In genomic region chr2:152933614-152934013, GRCm38 (mm10) we compare ENCODE assay signal across 9 mouse cellular contexts. TPM values are rescaled to one million over a fixed set of nuclear protein-coding genes. Genes with fewer than 3 reads are reported as not detected.
A peak's percentile ranks its signal among the peaks of the same experiment; 100 is the strongest.
DNase-seq lines count a peak whose midpoint lies in the region; ATAC-seq and TF ChIP-seq lines count a peak whose summit lies in the region.
"Had no signal": no experiment of that assay in that cellular context is flagged by ENCODE, and none has a peak within 500 bp of the region (broad histone marks: within the 10 kb centered on the region; RNA-seq: fewer than 3 reads in every experiment).

No protein-coding gene starts in this region.

- peak; percentile 84 for TF ChIP-seq CTCF in kidney, postnatal 0 days (IDR thresholded peaks at IDR 0.05; ENCODE audit: low read depth)

- H3K4me3 ChIP-seq in hindbrain, embryonic 14.5 days (replicated peaks; ENCODE audit: low read length): no peak overlapping the region
- no peak overlapping the region for H3K4me3 ChIP-seq in hindbrain, embryonic 16.5 days (ENCODE audit: low read length)
- no peak overlapping the region for H3K4me3 ChIP-seq in kidney, postnatal 0 days (replicated peaks; ENCODE audit: low read depth, low read length)
- H3K4me3 ChIP-seq: erythroblast, embryonic 14.5 days had no signal

- H3K4me1 ChIP-seq in hindbrain, embryonic 14.5 days (replicated peaks; ENCODE audit: control insufficient read depth, insufficient read depth, low read length): no peaks in the 10 kb centered on the region
- H3K4me1 ChIP-seq in hindbrain, embryonic 16.5 days (ENCODE audit: control insufficient read depth, insufficient read depth, low read depth, low read length): no peaks in the 10 kb centered on the region
- peaks cover 18% of the 10 kb centered on the region for H3K4me1 ChIP-seq in kidney, postnatal 0 days (replicated peaks; ENCODE audit: insufficient read depth, low read length)

- DNase-seq in hindbrain, embryonic 14.5 days (ENCODE audit: low spot score): peak; percentile 55
- DNase-seq in CD4-positive helper T cell, adult 2 months (ENCODE audit: low read depth, low spot score): peak; percentile 23
- peak; percentile 78 for DNase-seq in adrenal gland, postnatal 25 days
- peak; percentile 74 for DNase-seq in kidney, postnatal 0 days (ENCODE audit: low spot score)

- no peak for ATAC-seq in hindbrain, embryonic 14.5 days (ENCODE audit: low FRiP score)
- no peak for ATAC-seq in hindbrain, embryonic 16.5 days
- ATAC-seq in erythroblast, adult 5-6 weeks (replicated peaks; ENCODE audit: low FRiP score, poor library complexity, severe bottlenecking): 0 out of 2 replicates have a peak, but pooled peaks have one; percentile 20
- peak; percentile 42; the same call in 1 of the 2 replicates for ATAC-seq in kidney, postnatal 0 days (replicated peaks; ENCODE audit: low FRiP score, low read depth)
- peak; percentile 75 for ATAC-seq in megakaryocyte-erythroid progenitor cell, adult 5-6 weeks (replicated peaks; ENCODE audit: low FRiP score, low TSS enrichment, poor library complexity, severe bottlenecking)
- ATAC-seq in inflammation-experienced regulatory T-cells, adult 6 months: no peak

- no peaks in the 10 kb centered on the region for H3K9me3 ChIP-seq in hindbrain, embryonic 14.5 days (ENCODE audit: control insufficient read depth, low read length)
- H3K9me3 ChIP-seq in hindbrain, embryonic 16.5 days (ENCODE audit: control insufficient read depth, low read length): no peaks in the 10 kb centered on the region
- no peaks in the 10 kb centered on the region for H3K9me3 ChIP-seq in kidney, postnatal 0 days (replicated peaks; ENCODE audit: low read length)

- H3K27me3 ChIP-seq in hindbrain, embryonic 14.5 days (ENCODE audit: control insufficient read depth, insufficient read depth, low read length): no peaks in the 10 kb centered on the region
- 0 out of 2 replicates have a peak, but pooled peaks cover 2% of the 10 kb centered on the region for H3K27me3 ChIP-seq in hindbrain, embryonic 16.5 days (replicated peaks; ENCODE audit: control insufficient read depth, insufficient read depth, low read length)
- H3K27me3 ChIP-seq in kidney, postnatal 0 days (ENCODE audit: insufficient read depth, low read length): no peaks in the 10 kb centered on the region

- no peak overlapping the region for H3K9ac ChIP-seq in hindbrain, embryonic 14.5 days
- no peak overlapping the region for H3K9ac ChIP-seq in hindbrain, embryonic 16.5 days (ENCODE audit: low read depth, low read length)
- H3K9ac ChIP-seq in kidney, postnatal 0 days (ENCODE audit: low read depth, low read length): no peak overlapping the region

- H3K27ac ChIP-seq in hindbrain, embryonic 14.5 days: no peak overlapping the region
- H3K27ac ChIP-seq in hindbrain, embryonic 16.5 days (ENCODE audit: low read depth, low read length): no peak overlapping the region
- H3K27ac ChIP-seq in kidney, postnatal 0 days: peak overlapping the region; percentile 81; the same call in 1 of the 2 replicates

- WGBS in hindbrain, embryonic 14.5 days: 43% methylated on average over 5 of the region's 5 CpGs
- 41% methylated on average over 5 of the region's 5 CpGs for WGBS in hindbrain, embryonic 16.5 days
- WGBS in kidney, postnatal 0 days: 44% methylated on average over 5 of the region's 5 CpGs

- H3K36me3 ChIP-seq in hindbrain, embryonic 14.5 days (replicated peaks; ENCODE audit: control insufficient read depth, insufficient read depth): no peaks in the 10 kb centered on the region
- no peaks in the 10 kb centered on the region for H3K36me3 ChIP-seq in hindbrain, embryonic 16.5 days (ENCODE audit: control insufficient read depth, insufficient read depth, low read length)
- no peaks in the 10 kb centered on the region for H3K36me3 ChIP-seq in kidney, postnatal 0 days (ENCODE audit: insufficient read depth, low read length)

- H3K4me2 ChIP-seq in hindbrain, embryonic 14.5 days (replicated peaks): no peak overlapping the region
- H3K4me2 ChIP-seq in hindbrain, embryonic 16.5 days (ENCODE audit: low read length): no peak overlapping the region
- no peak overlapping the region for H3K4me2 ChIP-seq in kidney, postnatal 0 days (ENCODE audit: low read length)

RNA-seq across cellular contexts. Expression of gene Foxs1, which starts 0.6 kb away (rescaled TPM):
- 3.5 and 4.9 TPM in 2 replicates for polyA plus RNA-seq in hindbrain, embryonic 14.5 days (2014; fragmentation: Nextera tagmentation; extraction: Ambion mirVana)
- polyA plus RNA-seq in hindbrain, embryonic 16.5 days (2015; fragmentation: Nextera tagmentation; extraction: Ambion mirVana): 4.2 and 4.5 TPM in 2 replicates
- 2.1 and 2.9 TPM in 2 replicates for total RNA-seq in adrenal gland, postnatal 25 days (2021)
- not detected in 2 replicates for total RNA-seq in erythroblast, adult 5-6 weeks (2015; ENCODE audit: low replicate concordance)
- not detected in 2 replicates for total RNA-seq in erythroblast, adult 5-6 weeks (2017; ENCODE audit: low replicate concordance)
- 9.4 and 10.4 TPM in 2 replicates for polyA plus RNA-seq in kidney, postnatal 0 days (2015; fragmentation: Nextera tagmentation; extraction: Ambion mirVana)
- total RNA-seq in megakaryocyte-erythroid progenitor cell, adult 5-6 weeks (2014; fragmentation: Nextera tagmentation): not detected in 2 replicates
- not detected in 2 replicates for total RNA-seq in megakaryocyte-erythroid progenitor cell, adult 5-6 weeks (2017)
- not detected for polyA plus RNA-seq in inflammation-experienced regulatory T-cells, adult 6 months (2017; shearing (Covaris generic))
- polyA plus RNA-seq: erythroblast, embryonic 14.5 days had no signal

RNA-seq across cellular contexts. Expression of gene Dusp15, which starts 17.9 kb away (rescaled TPM):
- polyA plus RNA-seq in hindbrain, embryonic 14.5 days (2014; fragmentation: Nextera tagmentation; extraction: Ambion mirVana): 8.8 and 11.0 TPM in 2 replicates
- polyA plus RNA-seq in hindbrain, embryonic 16.5 days (2015; fragmentation: Nextera tagmentation; extraction: Ambion mirVana): 11.6 and 13.6 TPM in 2 replicates
- total RNA-seq in adrenal gland, postnatal 25 days (2021): 1.0 and 4.9 TPM in 2 replicates
- not detected in 2 replicates for total RNA-seq in erythroblast, adult 5-6 weeks (2015; ENCODE audit: low replicate concordance)
- total RNA-seq in erythroblast, adult 5-6 weeks (2017; ENCODE audit: low replicate concordance): 0.17 TPM in 1 of 2 replicates, not detected in the other
- 6.9 and 8.8 TPM in 2 replicates for polyA plus RNA-seq in kidney, postnatal 0 days (2015; fragmentation: Nextera tagmentation; extraction: Ambion mirVana)
- not detected in 2 replicates for total RNA-seq in megakaryocyte-erythroid progenitor cell, adult 5-6 weeks (2014; fragmentation: Nextera tagmentation)
- total RNA-seq in megakaryocyte-erythroid progenitor cell, adult 5-6 weeks (2017): not detected in 2 replicates
- polyA plus RNA-seq in inflammation-experienced regulatory T-cells, adult 6 months (2017; shearing (Covaris generic)): not detected
- polyA plus RNA-seq: erythroblast, embryonic 14.5 days had no signal

RNA-seq across cellular contexts. Expression of gene Mylk2, which starts 22.5 kb away (rescaled TPM):
- not detected in 2 replicates for polyA plus RNA-seq in hindbrain, embryonic 14.5 days (2014; fragmentation: Nextera tagmentation; extraction: Ambion mirVana)
- 0.21 and 0.44 TPM in 2 replicates for polyA plus RNA-seq in hindbrain, embryonic 16.5 days (2015; fragmentation: Nextera tagmentation; extraction: Ambion mirVana)
- not detected in 2 replicates for total RNA-seq in adrenal gland, postnatal 25 days (2021)
- not detected in 2 replicates for total RNA-seq in erythroblast, adult 5-6 weeks (2015; ENCODE audit: low replicate concordance)
- not detected in 2 replicates for total RNA-seq in erythroblast, adult 5-6 weeks (2017; ENCODE audit: low replicate concordance)
- polyA plus RNA-seq in kidney, postnatal 0 days (2015; fragmentation: Nextera tagmentation; extraction: Ambion mirVana): 0.14 and 0.21 TPM in 2 replicates
- total RNA-seq in megakaryocyte-erythroid progenitor cell, adult 5-6 weeks (2014; fragmentation: Nextera tagmentation): not detected in 2 replicates
- not detected in 2 replicates for total RNA-seq in megakaryocyte-erythroid progenitor cell, adult 5-6 weeks (2017)
- not detected for polyA plus RNA-seq in inflammation-experienced regulatory T-cells, adult 6 months (2017; shearing (Covaris generic))
- polyA plus RNA-seq: erythroblast, embryonic 14.5 days had no signal

RNA-seq across cellular contexts. Expression of gene Ttll9, which starts 28.7 kb away (rescaled TPM):
- polyA plus RNA-seq in hindbrain, embryonic 14.5 days (2014; fragmentation: Nextera tagmentation; extraction: Ambion mirVana): 8.0 and 11.2 TPM in 2 replicates
- 9.2 and 10.5 TPM in 2 replicates for polyA plus RNA-seq in hindbrain, embryonic 16.5 days (2015; fragmentation: Nextera tagmentation; extraction: Ambion mirVana)
- not detected in 2 replicates for total RNA-seq in adrenal gland, postnatal 25 days (2021)
- 0.38 TPM in 1 of 2 replicates, not detected in the other for total RNA-seq in erythroblast, adult 5-6 weeks (2015; ENCODE audit: low replicate concordance)
- total RNA-seq in erythroblast, adult 5-6 weeks (2017; ENCODE audit: low replicate concordance): not detected in 2 replicates
- polyA plus RNA-seq in kidney, postnatal 0 days (2015; fragmentation: Nextera tagmentation; extraction: Ambion mirVana): 0.64 and 0.75 TPM in 2 replicates
- not detected in 2 replicates for total RNA-seq in megakaryocyte-erythroid progenitor cell, adult 5-6 weeks (2014; fragmentation: Nextera tagmentation)
- not detected in 2 replicates for total RNA-seq in megakaryocyte-erythroid progenitor cell, adult 5-6 weeks (2017)
- polyA plus RNA-seq in inflammation-experienced regulatory T-cells, adult 6 months (2017; shearing (Covaris generic)): 1 to 10 TPM in 2 of 3 experiments, under 1 TPM in 1; 0.92 to 1.6 (median 1.0) TPM
- polyA plus RNA-seq: erythroblast, embryonic 14.5 days had no signal

Comparison
In these comparisons a context has a peak if more than half of its experiments do, and no peak if none do; other contexts are left out.
1. ATAC-seq: peak in erythroblast, adult 5-6 weeks (single experiment), kidney, postnatal 0 days (single experiment) and megakaryocyte-erythroid progenitor cell, adult 5-6 weeks (single experiment); none in hindbrain, embryonic 14.5 days (single experiment), hindbrain, embryonic 16.5 days (single experiment) and inflammation-experienced regulatory T-cells, adult 6 months (single experiment).
2. DNase-seq: peak in every context shown above with its lines; median percentile 78 in adrenal gland, postnatal 25 days; 74 in kidney, postnatal 0 days; 55 in hindbrain, embryonic 14.5 days; 23 in CD4-positive helper T cell, adult 2 months.